Mouse (Mus musculus): ENCODE measurements around the gene Scamp2. TPM values are rescaled to one million over a fixed set of nuclear protein-coding genes. Genes with fewer than 3 reads are reported as not detected.

The Scamp2 gene
- polyA plus RNA-seq, 1 experiment from 2014 or later: 84.6 TPM

GRCm38 (mm10) chr9:57597929-57598382 lies 37.2 kb downstream of the Scamp2 start:
- Histone ChIP-seq H3K36me3 (peaks cover 27% of the 10 kb centered on the region), H3K4me1 (0 out of 2 replicates have a peak, but pooled peaks cover 5% of the 10 kb centered on the region), H3K27ac (replicated peaks) (no peak overlapping the region), H3K4me2 (replicated peaks) (no peak overlapping the region), H3K9me3 (replicated peaks) (no peaks in the 10 kb centered on the region), H3K27me3 (no peaks in the 10 kb centered on the region), H3K4me3 (replicated peaks) (no peak overlapping the region), H3K9ac (no peak overlapping the region)
- no peak for ATAC-seq (ENCODE audit: insufficient number of reproducible peaks, low FRiP score, low TSS enrichment, low read depth)
- 20% methylated on average over 4 of the region's 4 CpGs for whole genome bisulfite sequencing

- no peak overlapping the region for H3K27ac ChIP-seq (replicated peaks)
- H3K4me1 ChIP-seq: 0 out of 2 replicates have a peak, but pooled peaks cover 5% of the 10 kb centered on the region
- H3K9me3 ChIP-seq (replicated peaks): no peaks in the 10 kb centered on the region
- no peak overlapping the region for H3K4me3 ChIP-seq (replicated peaks)
- H3K4me2 ChIP-seq (replicated peaks): no peak overlapping the region
- ATAC-seq (ENCODE audit: insufficient number of reproducible peaks, low FRiP score, low TSS enrichment, low read depth): no peak
- WGBS: 29% methylated on average over 8 of the region's 8 CpGs
- H3K27me3 ChIP-seq: no peaks in the 10 kb centered on the region
- H3K9ac ChIP-seq: no peak overlapping the region
- peaks cover 16% of the 10 kb centered on the region for H3K36me3 ChIP-seq
Observed at GRCm38 (mm10) chr9:57598851-57599563, 38.3 kb downstream of the Scamp2 start.

- WGBS: 8% methylated on average over 3 of the region's 3 CpGs
- 0 out of 2 replicates have a peak, but pooled peaks cover 5% of the 10 kb centered on the region for H3K4me1 ChIP-seq
- no peak overlapping the region for H3K27ac ChIP-seq (replicated peaks)
- peak; percentile 27; the same call in 1 of the 2 replicates for ATAC-seq (ENCODE audit: insufficient number of reproducible peaks, low FRiP score, low TSS enrichment, low read depth)
- peaks cover 6% of the 10 kb centered on the region; the same call in 1 of the 2 replicates for H3K27me3 ChIP-seq
- H3K4me2 ChIP-seq (replicated peaks): no peak overlapping the region
- no peaks in the 10 kb centered on the region for H3K9me3 ChIP-seq (replicated peaks)
- H3K9ac ChIP-seq: no peak overlapping the region
- H3K4me3 ChIP-seq (replicated peaks): no peak overlapping the region
- H3K36me3 ChIP-seq: no peaks in the 10 kb centered on the region
Observed at GRCm38 (mm10) chr9:57600620-57601352, 40.0 kb downstream of the Scamp2 start.

- H3K4me2 ChIP-seq (replicated peaks): no peak overlapping the region
- H3K27me3 ChIP-seq: peaks cover 12% of the 10 kb centered on the region
- H3K9ac ChIP-seq: no peak overlapping the region
- no peak for ATAC-seq (ENCODE audit: insufficient number of reproducible peaks, low FRiP score, low TSS enrichment, low read depth)
- no peaks in the 10 kb centered on the region for H3K9me3 ChIP-seq (replicated peaks)
- no peak overlapping the region for H3K4me3 ChIP-seq (replicated peaks)
- 20% methylated on average over 2 of the region's 2 CpGs for WGBS
- no peak overlapping the region for H3K27ac ChIP-seq (replicated peaks)
- peaks cover 8% of the 10 kb centered on the region for H3K4me1 ChIP-seq
- H3K36me3 ChIP-seq: no peaks in the 10 kb centered on the region
Observed at GRCm38 (mm10) chr9:57601353-57601706, 40.6 kb downstream of the Scamp2 start.

- WGBS: 60% methylated on average over 8 of the region's 8 CpGs
- Histone ChIP-seq H3K4me2 (replicated peaks) (no peak overlapping the region), H3K9ac (no peak overlapping the region), H3K9me3 (replicated peaks) (no peaks in the 10 kb centered on the region), H3K4me1 (peaks cover 9% of the 10 kb centered on the region), H3K36me3 (no peaks in the 10 kb centered on the region), H3K27me3 (peaks cover 18% of the 10 kb centered on the region), H3K4me3 (replicated peaks) (no peak overlapping the region), H3K27ac (replicated peaks) (no peak overlapping the region)
- no peak for ATAC-seq (ENCODE audit: insufficient number of reproducible peaks, low FRiP score, low TSS enrichment, low read depth)
Observed at GRCm38 (mm10) chr9:57602098-57602497, 41.4 kb downstream of the Scamp2 start.

GRCm38 (mm10) chr9:57604875-57605274 lies 44.1 kb downstream of the Scamp2 start:
- 74% methylated on average over 4 of the region's 4 CpGs for WGBS

GRCm38 (mm10) chr9:57605503-57605902 lies 44.8 kb downstream of the Scamp2 start:
- Histone ChIP-seq H3K9ac (no peak overlapping the region), H3K27me3 (peaks cover 23% of the 10 kb centered on the region), H3K4me3 (replicated peaks) (no peak overlapping the region), H3K4me1 (peaks cover 9% of the 10 kb centered on the region), H3K36me3 (no peaks in the 10 kb centered on the region), H3K27ac (replicated peaks) (no peak overlapping the region), H3K9me3 (replicated peaks) (no peaks in the 10 kb centered on the region), H3K4me2 (replicated peaks) (no peak overlapping the region)
- ATAC-seq (ENCODE audit: insufficient number of reproducible peaks, low FRiP score, low TSS enrichment, low read depth): no peak
- WGBS: 13% methylated on average over 9 of the region's 9 CpGs

More at GRCm38 (mm10) chr9:57604875-57605274, 44.1 kb downstream of the Scamp2 start:
- no peaks in the 10 kb centered on the region for H3K36me3 ChIP-seq
- no peak overlapping the region for H3K9ac ChIP-seq
- H3K4me1 ChIP-seq: peaks cover 9% of the 10 kb centered on the region
- no peak overlapping the region for H3K27ac ChIP-seq (replicated peaks)
- no peaks in the 10 kb centered on the region for H3K9me3 ChIP-seq (replicated peaks)
- no peak overlapping the region for H3K4me2 ChIP-seq (replicated peaks)
- H3K4me3 ChIP-seq (replicated peaks): no peak overlapping the region
- no peak for ATAC-seq (ENCODE audit: insufficient number of reproducible peaks, low FRiP score, low TSS enrichment, low read depth)
- H3K27me3 ChIP-seq: peaks cover 23% of the 10 kb centered on the region

GRCm38 (mm10) chr9:57606139-57606851 lies 45.6 kb downstream of the Scamp2 start, which contains the start of gene Cplx3:
Gene Cplx3, minus strand, starts transcription at chr9:57606281.
- Histone ChIP-seq H3K4me2 (replicated peaks) (no peak within 1 kb of the TSS), H3K9ac (no peak within 1 kb of the TSS), H3K4me1 (peaks cover 9% of the 10 kb centered on the region), H3K4me3 (replicated peaks) (no peak within 1 kb of the TSS), H3K36me3 (no peaks in the 10 kb centered on the region), H3K27ac (replicated peaks) (no peak within 1 kb of the TSS), H3K9me3 (replicated peaks) (no peaks in the 10 kb centered on the region), H3K27me3 (peaks cover 23% of the 10 kb centered on the region)
- WGBS: 4% methylated on average over 24 of the region's 24 CpGs
- ATAC-seq (ENCODE audit: insufficient number of reproducible peaks, low FRiP score, low TSS enrichment, low read depth): no peak; the same call in 1 of the 2 replicates

- 62% methylated on average over 3 of the region's 3 CpGs for WGBS
- Histone ChIP-seq H3K4me2 (replicated peaks) (no peak overlapping the region), H3K27me3 (peaks cover 19% of the 10 kb centered on the region), H3K9ac (no peak overlapping the region), H3K4me1 (peaks cover 4% of the 10 kb centered on the region), H3K27ac (replicated peaks) (no peak overlapping the region), H3K4me3 (replicated peaks) (no peak overlapping the region), H3K36me3 (no peaks in the 10 kb centered on the region), H3K9me3 (replicated peaks) (no peaks in the 10 kb centered on the region)
- ATAC-seq (ENCODE audit: insufficient number of reproducible peaks, low FRiP score, low TSS enrichment, low read depth): no peak
Observed at GRCm38 (mm10) chr9:57609803-57610202, 49.1 kb downstream of the Scamp2 start.

- Histone ChIP-seq H3K27ac (replicated peaks) (no peak overlapping the region), H3K4me1 (peaks cover 4% of the 10 kb centered on the region), H3K27me3 (peaks cover 19% of the 10 kb centered on the region), H3K4me2 (replicated peaks) (no peak overlapping the region), H3K4me3 (replicated peaks) (no peak overlapping the region), H3K36me3 (no peaks in the 10 kb centered on the region), H3K9me3 (replicated peaks) (no peaks in the 10 kb centered on the region), H3K9ac (no peak overlapping the region)
- WGBS: 44% methylated on average over 3 of the region's 3 CpGs
- no peak for ATAC-seq (ENCODE audit: insufficient number of reproducible peaks, low FRiP score, low TSS enrichment, low read depth)
Observed at GRCm38 (mm10) chr9:57610359-57610826, 49.6 kb downstream of the Scamp2 start.

GRCm38 (mm10) chr9:57612587-57612986 lies 51.8 kb downstream of the Scamp2 start:
- no peak overlapping the region for H3K4me3 ChIP-seq (replicated peaks)
- H3K4me2 ChIP-seq (replicated peaks): no peak overlapping the region
- H3K36me3 ChIP-seq: no peaks in the 10 kb centered on the region
- no peaks in the 10 kb centered on the region for H3K4me1 ChIP-seq
- no peak overlapping the region for H3K27ac ChIP-seq (replicated peaks)
- no peaks in the 10 kb centered on the region for H3K9me3 ChIP-seq (replicated peaks)
- 0 out of 2 replicates have a peak, but pooled peaks cover 4% of the 10 kb centered on the region for H3K27me3 ChIP-seq
- WGBS: 78% methylated on average over 7 of the region's 7 CpGs
- no peak overlapping the region for H3K9ac ChIP-seq
- ATAC-seq (ENCODE audit: insufficient number of reproducible peaks, low FRiP score, low TSS enrichment, low read depth): no peak

Data from embryonic facial prominence, embryonic 15.5 days (tissue).